Mouse (Mus musculus) urinary bladder, postnatal 4 days (tissue): Measurements from ENCODE around the gene Ankrd39.

Source experiments
- DNase-seq, 2 experiments: peaks; one replicate each; pipeline ENCODE4 v3.0.0; 2021 to 2022; ENCODE audit warnings: low spot score in 2 of 2

Gene Ankrd39

GRCm38 (mm10) chr1:36572709-36573108 lies 25.5 kb upstream of the Ankrd39 start:
- no peak for DNase-seq

DNA sequence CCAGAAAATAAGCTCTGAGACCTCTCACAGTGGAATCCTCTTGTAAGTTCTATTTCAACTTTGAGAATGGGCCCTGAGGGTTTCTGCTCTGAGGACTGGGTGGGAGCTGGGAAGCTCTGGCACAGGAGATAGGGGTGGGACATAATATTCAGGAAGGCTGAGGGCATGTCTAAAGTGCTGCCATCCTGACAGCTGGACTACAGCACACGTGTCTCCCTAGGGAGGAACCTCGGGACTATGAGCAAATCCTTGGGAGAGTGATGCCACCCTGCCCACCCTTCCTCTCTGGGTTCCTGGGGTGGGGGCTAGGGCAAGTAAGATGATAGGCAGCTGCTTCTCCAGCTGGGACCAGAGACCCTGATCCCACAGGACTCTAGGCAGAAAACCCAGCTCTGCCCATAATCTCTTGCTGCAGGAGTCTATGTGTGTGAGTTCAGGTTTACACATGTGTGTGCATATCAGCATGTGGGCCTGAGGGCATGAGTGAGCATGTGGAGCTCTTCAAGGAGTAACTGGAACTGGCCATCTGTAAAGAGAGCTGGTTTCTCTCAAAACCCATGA lies 25.0 kb upstream of the Ankrd39 start:
- DNase-seq, result no peak

GRCm38 (mm10) chr1:36571627-36572026 lies 24.4 kb upstream of the Ankrd39 start:
- DNase-seq, result no peak

- DNase-seq, result no peak
These were observed 23.1 kb upstream of the Ankrd39 start for GRCm38 (mm10) chr1:36570320-36570719.

DNA sequence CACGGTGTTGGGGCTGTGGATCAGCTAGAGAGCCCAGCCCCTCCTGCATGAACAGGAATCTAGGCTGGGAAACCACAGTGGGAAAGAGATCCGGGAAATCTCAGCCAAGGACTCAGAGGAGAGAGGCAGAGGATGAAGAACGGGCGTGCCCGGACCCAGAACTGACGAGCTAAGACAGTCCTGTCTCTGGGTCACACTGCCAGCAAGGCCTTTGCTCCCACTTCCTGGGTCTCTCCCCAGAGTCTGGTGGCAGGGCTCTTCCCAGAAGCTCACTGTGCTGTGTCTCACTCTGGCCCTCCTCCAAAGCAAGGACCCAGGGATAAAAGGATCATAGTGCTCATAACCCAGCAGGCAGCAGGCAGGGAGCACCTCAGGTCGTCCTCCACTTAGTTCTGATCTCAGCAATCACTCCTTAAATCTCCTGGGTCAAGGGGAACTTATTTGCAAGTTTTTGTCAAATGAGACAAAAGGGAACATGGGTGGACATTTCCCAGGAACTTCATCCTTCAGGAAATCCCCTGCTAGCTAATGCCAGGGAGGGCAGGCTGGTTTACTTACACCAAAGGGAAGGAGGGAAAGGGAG lies 22.5 kb upstream of the Ankrd39 start:
- DNase-seq, result no peak

GRCm38 (mm10) chr1:36568776-36569175 lies 21.5 kb upstream of the Ankrd39 start:
- DNase-seq, result no peak

DNA sequence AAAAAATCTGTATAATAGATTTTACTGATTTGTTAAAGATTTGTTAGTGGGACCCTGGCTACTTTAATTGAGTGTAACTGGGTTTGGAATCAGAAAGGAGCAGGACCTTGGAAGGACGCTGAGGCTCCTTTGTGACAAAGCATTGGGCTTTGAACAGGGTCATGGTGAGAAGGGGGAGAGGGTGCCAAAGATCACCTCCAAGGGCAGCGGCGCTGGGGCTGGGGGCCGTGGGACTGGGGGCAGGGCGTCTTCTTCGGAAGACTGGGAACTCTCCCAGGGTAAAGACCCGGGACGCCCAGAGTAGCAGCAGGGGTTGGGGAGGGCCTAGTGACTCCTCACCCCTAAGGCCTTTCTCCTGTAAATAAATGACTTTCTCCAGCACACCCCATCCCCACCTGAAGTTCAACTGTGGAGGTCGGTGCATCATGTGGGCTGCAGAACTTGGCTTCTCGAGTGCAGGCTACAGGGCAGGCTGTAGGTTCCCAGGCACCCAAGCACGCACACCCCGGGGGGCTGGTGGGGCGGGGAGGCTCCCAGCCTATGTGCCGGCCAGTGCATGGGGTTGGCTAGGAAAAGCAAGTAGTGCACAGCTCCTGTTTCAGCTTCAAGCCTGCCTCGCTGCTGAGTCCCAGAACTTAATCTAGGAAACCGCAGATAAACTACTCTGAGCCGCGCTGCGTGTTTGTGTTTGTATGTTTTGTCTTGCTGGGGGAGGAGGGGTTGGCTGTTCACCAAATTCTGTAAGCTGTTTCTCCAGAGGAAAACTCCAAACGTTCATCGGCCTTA lies 20.8 kb upstream of the Ankrd39 start:
- DNase-seq, result no peak

- no peak for DNase-seq
These were observed 19.2 kb upstream of the Ankrd39 start for GRCm38 (mm10) chr1:36566425-36566824.

GRCm38 (mm10) chr1:36564101-36564500 lies 16.9 kb upstream of the Ankrd39 start:
- DNase-seq, result no peak

DNA sequence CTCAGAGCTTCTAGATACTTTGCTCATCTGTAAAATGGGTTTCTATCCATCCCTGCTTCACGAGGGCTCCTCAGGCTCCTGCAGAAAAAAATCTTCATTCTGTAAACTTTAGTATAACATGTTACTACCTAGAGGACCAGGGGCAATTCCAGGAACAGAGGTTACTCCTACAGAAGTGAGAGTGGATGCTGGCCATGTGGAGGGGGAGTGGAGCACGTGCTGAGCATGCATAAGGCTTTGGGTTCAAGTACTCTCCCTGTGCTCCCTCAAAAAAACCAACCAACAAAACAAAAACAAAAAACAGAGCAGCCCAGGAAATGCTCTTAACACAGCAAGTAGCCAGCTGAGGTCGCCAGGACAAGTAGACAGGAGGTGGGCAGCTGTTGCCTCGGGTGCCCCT lies 16.4 kb upstream of the Ankrd39 start:
- no peak for DNase-seq

- DNase-seq, result no peak
These were observed 16.0 kb upstream of the Ankrd39 start for GRCm38 (mm10) chr1:36563197-36563596.

GRCm38 (mm10) chr1:36562388-36562787 lies 15.1 kb upstream of the Ankrd39 start:
- no peak for DNase-seq

GRCm38 (mm10) chr1:36560903-36561302 lies 13.7 kb upstream of the Ankrd39 start:
- DNase-seq, result no peak

- DNase-seq, result no peak
These were observed 12.6 kb upstream of the Ankrd39 start for GRCm38 (mm10) chr1:36559888-36560287.

DNA sequence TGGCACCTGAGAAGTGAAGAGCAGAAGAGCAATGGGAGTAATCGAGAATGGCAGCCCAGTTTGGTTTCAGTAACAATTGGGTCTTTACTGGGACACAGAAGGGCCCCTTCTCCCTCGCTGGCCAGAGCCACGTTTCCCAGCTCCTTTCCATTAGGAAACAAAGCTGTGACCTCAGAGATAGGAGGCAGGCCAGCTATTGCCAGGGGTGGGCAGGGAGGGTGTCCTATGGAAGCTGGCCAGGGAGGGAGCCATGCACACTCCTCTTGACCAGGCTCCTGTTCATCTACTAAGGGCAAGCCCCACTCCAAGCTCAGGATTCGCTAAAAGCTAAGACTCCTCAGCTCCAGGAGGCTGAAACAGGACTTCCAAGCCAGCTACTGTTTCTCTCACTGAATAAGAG lies 12.0 kb upstream of the Ankrd39 start:
- DNase-seq, result no peak

GRCm38 (mm10) chr1:36558031-36558993 lies 11.1 kb upstream of the Ankrd39 start, which contains the start of gene Sema4c:
Sema4c (minus strand) TSS chr1:36558349.
- DNase-seq, result peak; percentile 75 to 77

- peak; percentile 91 for DNase-seq
These were observed 10.3 kb upstream of the Ankrd39 start for GRCm38 (mm10) chr1:36557457-36558011.

- peak; percentile 92 to 97 for DNase-seq
These were observed 9.6 kb upstream of the Ankrd39 start for GRCm38 (mm10) chr1:36556553-36557456.

DNA sequence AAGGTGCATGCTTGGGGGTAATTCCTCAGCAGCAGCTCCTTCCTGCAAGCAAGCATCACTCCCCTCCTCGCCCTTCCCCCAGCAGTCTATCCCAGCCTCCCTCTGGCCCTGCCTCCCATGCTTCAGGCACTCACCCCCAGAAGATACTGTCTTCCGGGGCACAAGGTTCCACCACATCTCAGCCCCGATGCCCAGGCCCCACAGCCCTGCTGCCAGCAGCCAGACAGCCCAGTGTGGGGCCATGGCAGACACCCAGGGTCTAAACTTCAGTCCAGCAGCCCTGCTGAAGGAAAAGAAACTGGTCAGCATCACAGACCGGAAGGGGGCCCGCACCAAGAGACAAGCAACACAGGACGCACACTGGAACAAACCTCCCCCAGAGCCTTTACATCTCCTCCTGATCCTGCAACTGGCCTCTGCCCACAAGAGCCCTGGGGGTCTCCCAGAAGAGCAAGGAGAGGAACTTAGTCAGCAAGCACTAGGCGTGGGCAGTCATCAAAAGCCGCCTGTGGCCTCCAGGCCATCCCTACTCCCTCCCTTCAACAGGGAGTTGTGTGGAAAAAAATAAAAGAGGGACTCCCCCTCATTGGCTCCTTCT lies 8.7 kb upstream of the Ankrd39 start:
- no peak for DNase-seq
